Mouse (Mus musculus): Measurements from ENCODE around the gene Idh1. TPM values are rescaled to one million over a fixed set of nuclear protein-coding genes. Genes with fewer than 3 reads are reported as not detected.

Gene Idh1
- 42.1 and 44.6 TPM in 2 replicates for polyA plus RNA-seq (2021; fragmentation: Nextera tagmentation)
- long read RNA-seq, experiment 1, transcript Idh1-201 (9 exons, 2,302 nt), result major isoform, 62 of 95 reads
- long read RNA-seq, experiment 1, partial matches to known transcripts, result 18 of 95 reads
- long read RNA-seq, experiment 1, other reads (novel, unspliced or antisense), result 12 of 95 reads
- long read RNA-seq, experiment 2, transcript Idh1-203 (9 exons, 2,283 nt), result minor isoform, 12 of 343 reads
- long read RNA-seq, experiment 2, transcript Idh1-201 (9 exons, 2,302 nt), result major isoform, 299 of 343 reads
- long read RNA-seq, experiment 2, partial matches to known transcripts, result 6 of 343 reads
- long read RNA-seq, experiment 2, other reads (novel, unspliced or antisense), result 26 of 343 reads

DNA sequence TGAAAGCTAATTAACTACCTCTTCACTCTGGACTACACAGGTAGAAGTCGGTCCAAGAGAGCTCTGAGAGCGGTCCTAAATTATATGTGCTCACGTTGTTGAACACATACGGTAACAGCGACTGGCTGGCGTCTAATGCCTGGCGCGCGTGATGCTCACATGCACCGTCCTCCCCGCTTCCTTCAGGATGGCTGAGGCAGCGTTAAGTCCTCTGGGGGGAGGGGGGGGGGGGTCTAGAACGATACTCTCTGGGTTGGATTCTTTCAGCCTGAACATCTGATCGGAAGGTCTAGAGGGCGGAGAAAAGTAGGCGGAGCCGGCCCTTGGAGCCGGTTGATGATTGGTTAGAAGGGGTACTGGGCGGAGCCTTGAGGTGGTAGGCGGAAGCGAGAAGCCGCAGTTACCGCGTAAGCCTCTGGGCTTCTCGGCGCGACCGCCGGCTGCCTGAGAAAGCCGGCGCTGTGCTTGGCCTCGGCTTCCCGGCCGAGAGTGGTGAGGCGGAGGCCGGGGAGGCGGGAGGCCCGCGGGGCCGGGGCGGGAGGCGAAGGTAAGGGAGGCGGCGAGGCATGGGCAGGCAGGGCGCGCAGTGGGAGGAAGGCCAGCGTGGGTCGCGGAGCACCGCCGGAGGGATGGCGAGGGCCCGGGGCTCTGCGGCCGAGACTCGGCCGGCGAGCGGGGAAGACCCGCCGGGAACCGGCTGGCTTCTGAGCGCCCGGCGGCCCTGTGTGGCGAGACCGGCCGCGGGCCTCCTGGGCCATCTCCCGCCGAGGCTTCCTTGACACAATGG is at the start of gene Idh1, which contains the start of gene Pikfyve:
Gene Idh1, minus strand, starts transcription at position 214 of the 787 bp plus-strand sequence.
Gene Pikfyve, plus strand, starts transcription at position 397 of the 787 bp plus-strand sequence.

DNA sequence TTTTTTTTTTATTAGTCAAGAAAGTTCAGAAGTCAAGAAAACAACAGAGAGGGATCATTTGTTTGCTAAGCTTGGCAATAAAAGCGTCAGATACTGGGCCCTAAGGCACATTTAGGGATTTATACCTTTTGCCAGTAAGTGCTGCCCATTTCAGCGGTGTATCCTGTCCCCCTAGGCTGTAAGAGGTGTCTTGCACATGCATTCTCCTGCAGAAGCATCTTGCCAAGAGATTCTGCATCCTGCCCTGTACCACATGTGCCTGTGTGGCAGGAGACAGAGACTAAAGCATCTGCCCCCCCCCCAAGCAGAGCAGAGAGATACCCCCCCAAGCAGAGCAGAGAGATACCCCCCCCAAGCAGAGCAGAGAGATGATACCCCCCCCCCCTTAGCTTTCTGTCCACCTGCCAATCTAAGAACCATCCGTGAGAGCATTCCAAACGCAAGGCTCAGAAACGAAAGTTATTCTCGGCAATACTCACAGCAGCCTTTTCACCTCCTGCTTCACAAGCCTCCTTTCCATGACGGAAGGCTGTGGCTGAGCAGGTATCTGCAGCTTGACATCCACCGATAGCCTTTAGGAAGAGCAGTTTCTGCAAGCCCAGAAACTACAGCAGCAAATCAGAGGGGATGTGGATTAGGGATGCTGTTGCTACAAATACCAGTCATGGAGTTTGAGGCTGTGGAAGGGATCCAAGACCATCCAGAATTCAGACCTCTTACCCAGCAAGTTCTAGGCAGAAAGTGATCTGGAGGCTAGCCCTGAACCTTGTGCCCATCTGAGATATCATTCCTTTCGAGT is 63.5 kb downstream of the Idh1 start, which contains the start of gene D630023F18Rik:
Gene D630023F18Rik, minus strand, starts transcription at position 641 of the 799 bp plus-strand sequence.

DNA sequence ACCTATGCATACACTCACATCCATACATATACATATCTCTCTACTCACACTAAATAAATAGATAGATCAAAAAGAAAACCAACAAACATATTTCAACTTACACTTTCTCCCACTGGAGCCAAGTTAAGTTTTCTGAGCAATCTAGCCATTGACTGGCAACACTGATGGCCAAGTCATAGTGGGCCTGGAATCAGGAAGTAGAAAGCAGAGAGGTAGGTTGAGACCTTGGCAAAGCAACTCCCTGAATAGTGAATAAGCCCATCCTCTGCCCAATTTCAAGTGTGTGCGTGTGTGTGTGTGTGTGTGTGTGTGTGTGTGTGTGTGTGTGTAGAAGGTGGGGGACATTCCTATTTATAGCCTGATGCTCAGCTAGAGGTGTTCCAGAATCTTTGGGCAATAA is 66.9 kb downstream of the Idh1 start, which contains the start of gene Gm28845:
Gene Gm28845, minus strand, starts transcription at position 121 of the 400 bp plus-strand sequence.

Other genes with a start within 250 kb of the Idh1 start
- 9.4 and 10.4 TPM in 2 replicates for gene Plekhm3, start 229.7 kb downstream of the Idh1 start, polyA plus RNA-seq (2021; fragmentation: Nextera tagmentation)
- not detected in 2 replicates for gene Akr1cl, start 153.7 kb downstream of the Idh1 start, polyA plus RNA-seq (2021; fragmentation: Nextera tagmentation)
- not detected in 2 replicates for gene Cryge, start 135.4 kb downstream of the Idh1 start, polyA plus RNA-seq (2021; fragmentation: Nextera tagmentation)
- gene Crygd, start 123.0 kb downstream of the Idh1 start, polyA plus RNA-seq (2021; fragmentation: Nextera tagmentation), result not detected in 2 replicates
- not detected in 2 replicates for gene Crygc, start 112.8 kb downstream of the Idh1 start, polyA plus RNA-seq (2021; fragmentation: Nextera tagmentation)
- not detected in 2 replicates for gene Crygb, start 104.2 kb downstream of the Idh1 start, polyA plus RNA-seq (2021; fragmentation: Nextera tagmentation)
- gene Cryga, start 83.1 kb downstream of the Idh1 start, polyA plus RNA-seq (2021; fragmentation: Nextera tagmentation), result 2.0 and 2.2 TPM in 2 replicates
- gene Gm28845, start 66.9 kb downstream of the Idh1 start, polyA plus RNA-seq (2021; fragmentation: Nextera tagmentation), result 0.55 and 1.4 TPM in 2 replicates
- 14.6 and 18.2 TPM in 2 replicates for gene D630023F18Rik, start 63.3 kb downstream of the Idh1 start, polyA plus RNA-seq (2021; fragmentation: Nextera tagmentation)
- 3.7 and 4.0 TPM in 2 replicates for gene Pikfyve, start 183 bp upstream of the Idh1 start, polyA plus RNA-seq (2021; fragmentation: Nextera tagmentation)
- 0.36 and 0.44 TPM in 2 replicates for gene Pth2r, start 95.6 kb upstream of the Idh1 start, polyA plus RNA-seq (2021; fragmentation: Nextera tagmentation)

Data from layer of hippocampus, adult 6 months (tissue).